Mouse (Mus musculus) CH12.LX (cell line): ENCODE data around the gene Hoxb3. TPM values are rescaled to one million over a fixed set of nuclear protein-coding genes. Genes with fewer than 3 reads are reported as not detected.

Source experiments
- DNase-seq: peaks from one replicate; pipeline ENCODE4 v3.0.0-alpha.2; 2013; ENCODE audit errors: extremely low read depth
- H3K27ac ChIP-seq: 2 replicates; pipeline ENCODE4 v1.5.1; 2012; ENCODE audit warnings: low read depth, mild to moderate bottlenecking, control low read depth, moderate library complexity; ENCODE audit not compliant: insufficient read depth
- H3K27me3 ChIP-seq: replicated peaks from 2 replicates; pipeline ENCODE3; 2012; ENCODE audit warnings: inconsistent platforms
- H3K36me3 ChIP-seq, 2 experiments: replicated peaks in 1 of 2; 2 replicates each; pipeline versions ENCODE3 to v1.6.1; 2012; ENCODE audit warnings: inconsistent platforms in 1 of 2, low read length in 1 of 2, mild to moderate bottlenecking in 1 of 2, mixed read lengths in 1 of 2, moderate library complexity in 1 of 2; ENCODE audit not compliant: control insufficient read depth in 1 of 2, insufficient read depth in 1 of 2
- H3K4me1 ChIP-seq, 2 experiments: 2 replicates each; pipeline ENCODE4 v1.6.1; 2012; ENCODE audit warnings: inconsistent platforms in 1 of 2, moderate library complexity in 1 of 2; ENCODE audit not compliant: insufficient read depth in 2 of 2, control insufficient read depth in 1 of 2
- H3K4me2 ChIP-seq: 2 replicates; pipeline ENCODE4 v1.6.1; 2012; ENCODE audit warnings: low read depth, mild to moderate bottlenecking, control low read depth; ENCODE audit not compliant: poor library complexity, insufficient read depth, severe bottlenecking
- H3K4me3 ChIP-seq, 3 experiments: fragments of 150-350 bp in 1 of 3; sonication (generic) in 1 of 3; replicated peaks in 1 of 3; 2 replicates each; pipeline versions ENCODE3 to v1.5.1; 2011 to 2012; ENCODE audit warnings: low read depth in 2 of 3, low read length in 2 of 3, mild to moderate bottlenecking in 2 of 3, moderate library complexity in 2 of 3, control low read depth in 1 of 3, improper control_type of control experiment in 1 of 3, inconsistent platforms in 1 of 3, mixed read lengths in 1 of 3; ENCODE audit not compliant: poor library complexity in 1 of 3
- H3K79me2 ChIP-seq: replicated peaks from 2 replicates; pipeline ENCODE4 v1.6.1; 2012; ENCODE audit warnings: mild to moderate bottlenecking, moderate library complexity; ENCODE audit not compliant: control insufficient read depth, poor library complexity, insufficient read depth, severe bottlenecking; ENCODE audit errors: extremely low read depth
- H3K9ac ChIP-seq: 2 replicates; pipeline ENCODE4 v1.6.1; 2012; ENCODE audit warnings: low read depth, mild to moderate bottlenecking, control low read depth, moderate library complexity; ENCODE audit not compliant: insufficient read depth
- H3K9me3 ChIP-seq: replicated peaks from 2 replicates; pipeline ENCODE3; 2012; ENCODE audit warnings: low read length, inconsistent platforms, mixed read lengths
- CHD2 ChIP-seq: IDR thresholded peaks from 2 replicates; pipeline ENCODE4 v1.6.1; 2011; ENCODE audit warnings: low read length, improper control_type of control experiment
- CTCF ChIP-seq, 2 experiments: IDR thresholded peaks in 1 of 2; conservative IDR thresholded peaks in 1 of 2; 2 replicates each; pipeline ENCODE4 v1.5.1; 2011 to 2012; ENCODE audit warnings: low read depth in 2 of 2, low read length in 2 of 2, improper control_type of control experiment in 1 of 2, inconsistent platforms in 1 of 2, mild to moderate bottlenecking in 1 of 2, moderate library complexity in 1 of 2
- E2F4 ChIP-seq: IDR thresholded peaks from 2 replicates; pipeline ENCODE4 v1.6.1; 2011; ENCODE audit warnings: low read depth, low read length, improper control_type of control experiment; ENCODE audit not compliant: insufficient replicate concordance
- ELF1 ChIP-seq: IDR thresholded peaks from 2 replicates; pipeline ENCODE4 v1.6.1; 2014; ENCODE audit warnings: low read depth, mild to moderate bottlenecking, inconsistent platforms, low read length, improper control_type of control experiment
- ETS1 ChIP-seq: conservative IDR thresholded peaks from 2 replicates; pipeline ENCODE4 v1.6.1; 2012; ENCODE audit warnings: low read depth, mild to moderate bottlenecking, inconsistent platforms, low read length, improper control_type of control experiment, moderate library complexity
- HCFC1 ChIP-seq: IDR thresholded peaks from 2 replicates; pipeline ENCODE4 v1.6.1; 2012; ENCODE audit warnings: low read depth, mild to moderate bottlenecking, inconsistent platforms, low read length, improper control_type of control experiment
- JUN ChIP-seq: IDR thresholded peaks from 2 replicates; pipeline ENCODE4 v1.6.1; 2011; ENCODE audit warnings: low read depth, mild to moderate bottlenecking, low read length, improper control_type of control experiment, moderate library complexity; ENCODE audit not compliant: insufficient read depth
- KAT2A ChIP-seq: IDR thresholded peaks from 2 replicates; pipeline ENCODE4 v1.6.1; 2012; ENCODE audit warnings: low read length, improper control_type of control experiment, inconsistent platforms; ENCODE audit not compliant: insufficient replicate concordance
- MAX ChIP-seq: IDR thresholded peaks from 2 replicates; pipeline ENCODE4 v1.6.1; 2011; ENCODE audit warnings: low read length, improper control_type of control experiment
- MAZ ChIP-seq: IDR thresholded peaks from 2 replicates; pipeline ENCODE4 v1.6.1; 2012; ENCODE audit warnings: low read depth, mild to moderate bottlenecking, inconsistent platforms, low read length, improper control_type of control experiment, moderate library complexity
- MEF2A ChIP-seq: IDR thresholded peaks from 2 replicates; pipeline ENCODE4 v1.6.1; 2014; ENCODE audit warnings: low read depth, mild to moderate bottlenecking, inconsistent platforms, low read length, improper control_type of control experiment, borderline replicate concordance
- NELFE ChIP-seq: IDR thresholded peaks from 2 replicates; pipeline ENCODE4 v1.6.1; 2011; ENCODE audit warnings: low read depth, low read length, improper control_type of control experiment
- PAX5 ChIP-seq: IDR thresholded peaks from 2 replicates; pipeline ENCODE4 v1.6.1; 2012; ENCODE audit warnings: low read length, inconsistent platforms, mixed read lengths
- POLR2A ChIP-seq: IDR thresholded peaks from 2 replicates; pipeline ENCODE4 v1.6.1; 2011; ENCODE audit warnings: low read depth, mild to moderate bottlenecking, improper control_type of control experiment, low read length
- POLR2AphosphoS2 ChIP-seq: IDR thresholded peaks from 2 replicates; pipeline ENCODE4 v1.6.1; 2011; ENCODE audit warnings: low read depth, low read length, improper control_type of control experiment
- RAD21 ChIP-seq: IDR thresholded peaks from 2 replicates; pipeline ENCODE4 v1.6.1; 2011; ENCODE audit warnings: low read depth, mild to moderate bottlenecking, low read length, improper control_type of control experiment, moderate library complexity
- RCOR1 ChIP-seq: conservative IDR thresholded peaks from 2 replicates; pipeline ENCODE4 v1.6.1; 2012; ENCODE audit warnings: low read depth, mild to moderate bottlenecking, inconsistent platforms, low read length, improper control_type of control experiment
- SMC3 ChIP-seq: IDR thresholded peaks from 2 replicates; pipeline ENCODE4 v1.6.1; 2011; ENCODE audit warnings: low read depth, low read length, improper control_type of control experiment
- TBP ChIP-seq: conservative IDR thresholded peaks from 2 replicates; pipeline ENCODE4 v1.6.1; 2011; ENCODE audit warnings: low read depth, low read length, improper control_type of control experiment
- UBTF ChIP-seq: IDR thresholded peaks from 2 replicates; pipeline ENCODE4 v1.6.1; 2012; ENCODE audit warnings: low read depth, mild to moderate bottlenecking, inconsistent platforms, low read length, improper control_type of control experiment, moderate library complexity
- USF2 ChIP-seq: conservative IDR thresholded peaks from 2 replicates; pipeline ENCODE4 v1.6.1; 2011; ENCODE audit warnings: low read depth, low read length, improper control_type of control experiment
- ZC3H11A ChIP-seq: IDR thresholded peaks from 2 replicates; pipeline ENCODE4 v1.6.1; 2012; ENCODE audit warnings: low read depth, mild to moderate bottlenecking, inconsistent platforms, low read length, improper control_type of control experiment
- ZMIZ1 ChIP-seq: IDR thresholded peaks from 2 replicates; pipeline ENCODE4 v1.6.1; 2012; ENCODE audit warnings: low read depth, mild to moderate bottlenecking, inconsistent platforms, low read length, improper control_type of control experiment
- dilution Hi-C: fragments of 300-500 bp; cut with MboI; formaldehyde crosslinking; loops from 2 replicates; pipeline ENCODE4 v1.14.3; 2020; ENCODE audit warnings: low sequenced_read_pairs; ENCODE audit not compliant: extremely low pct_unique_long_range_greater_than_20kb, extremely low pct_ligation_motif_present
- in situ Hi-C: fragments of 300-500 bp; cut with MboI; formaldehyde crosslinking; loops from 3 replicates; pipeline ENCODE4 v1.14.3; 2019; ENCODE audit warnings: low sequenced_read_pairs, low pct_ligation_motif_present, low pct_unique_long_range_greater_than_20kb, mixed read lengths
- polyA plus RNA-seq: library from polyadenylated mRNA; unstranded; fragments of >175 nt; gene quantifications from 2 replicates; pipeline ENCODE4 v1.2.1, GENCODE M21; 2012; ENCODE audit warnings: low read depth; ENCODE audit not compliant: insufficient read length
- total RNA-seq, 2 experiments: library from RNA; depleted of rRNA; stranded (reverse); fragments of 300-350 nt in 1 of 2; fragments of >200 nt in 1 of 2; gene quantifications; 2 replicates each; pipeline ENCODE4 v1.2.3; 2012 to 2014

The Hoxb3 gene
- total and polyA plus RNA-seq, 3 experiments: 0.07 to 0.29 (median 0.21) TPM

- in situ Hi-C loops (loop anchor here (10.0 kb wide), 1 partner anchor 575 kb away; no protein-coding TSS in a partner anchor), dilution Hi-C loops (no loop called here)
Observed at GRCm38 (mm10) chr11:96289837-96290236, 33.3 kb upstream of the Hoxb3 start.

GRCm38 (mm10) chr11:96290705-96291355 lies 32.3 kb upstream of the Hoxb3 start:
- no peak overlapping the region for H3K9ac ChIP-seq
- no peaks in the 10 kb centered on the region for H3K79me2 ChIP-seq
- peaks cover 2 to 32% of the 10 kb centered on the region in 2 experiments; a peak in 2 of 4 replicates for H3K4me1 ChIP-seq
- H3K27ac ChIP-seq: no peak overlapping the region
- no peak overlapping the region for H3K4me2 ChIP-seq
- dilution Hi-C loops (no loop called here), in situ Hi-C loops (loop anchor here (10.0 kb wide), 1 partner anchor 574 kb away; no protein-coding TSS in a partner anchor)
- H3K36me3 ChIP-seq: no peaks in the 10 kb centered on the region
- no peak overlapping the region for H3K4me3 ChIP-seq
- peaks cover 92% of the 10 kb centered on the region for H3K27me3 ChIP-seq
- TF ChIP-seq RAD21 (no peak), UBTF (no peak), NELFE (no peak), HCFC1 (no peak), E2F4 (no peak), JUN (no peak), RCOR1 (no peak), CTCF (conservative IDR thresholded peaks at IDR 0.05 in 1 of 2, IDR thresholded peaks at IDR 0.05 in 1 of 2; ENCODE audit: low read depth in 2 of 2, low read length in 2 of 2) (no peak), CHD2 (no peak), USF2 (no peak), PAX5 (no peak), MEF2A (no peak), POLR2A (no peak), SMC3 (no peak), ELF1 (no peak)
- TF ChIP-seq, all 38 proteins: peak for 0
- DNase-seq: no peak
- H3K9me3 ChIP-seq: peaks cover 12% of the 10 kb centered on the region

More at GRCm38 (mm10) chr11:96289837-96290236, 33.3 kb upstream of the Hoxb3 start:
- Histone ChIP-seq H3K36me3 (no peaks in the 10 kb centered on the region), H3K9me3 (peaks cover 15% of the 10 kb centered on the region), H3K4me3 (no peak overlapping the region), H3K79me2 (no peaks in the 10 kb centered on the region), H3K9ac (no peak overlapping the region), H3K27ac (no peak overlapping the region), H3K4me1 (peaks cover 2 to 24% of the 10 kb centered on the region in 2 experiments; a peak in 2 of 4 replicates), H3K4me2 (no peak overlapping the region), H3K27me3 (peaks cover 93% of the 10 kb centered on the region)
- DNase-seq: no peak
- TF ChIP-seq MAX (no peak), MEF2A (no peak), ZMIZ1 (no peak), POLR2AphosphoS2 (no peak), HCFC1 (no peak), USF2 (no peak), ZC3H11A (no peak), RCOR1 (no peak), ETS1 (no peak), KAT2A (no peak), TBP (no peak), MAZ (no peak)
